Mouse (Mus musculus) MEL (cell line): Measurements from ENCODE around the gene Gif. TPM values are rescaled to one million over a fixed set of nuclear protein-coding genes. Genes with fewer than 3 reads are reported as not detected.

Experiments used
- DNase-seq: peaks from one replicate; pipeline ENCODE4 v3.0.0; 2011; ENCODE audit warnings: low read depth, low spot score
- H3K27ac ChIP-seq: 2 replicates; pipeline ENCODE4 v1.5.1; 2012; ENCODE audit warnings: low read depth, mild to moderate bottlenecking, control low read depth, low read length, moderate library complexity; ENCODE audit not compliant: control insufficient read depth
- H3K27me3 ChIP-seq, 2 experiments: fragments of 150-350 bp in 1 of 2; sonication (generic) in 1 of 2; 2 replicates each; pipeline ENCODE4 v1.6.1; 2012; ENCODE audit warnings: low read length in 2 of 2, mild to moderate bottlenecking in 2 of 2, improper control_type of control experiment in 1 of 2, moderate library complexity in 1 of 2; ENCODE audit not compliant: insufficient read depth in 2 of 2, control insufficient read depth in 1 of 2
- H3K36me3 ChIP-seq, 2 experiments: 2 replicates each; pipeline ENCODE4 v1.6.1; 2012 to 2014; ENCODE audit warnings: low read length in 2 of 2, improper control_type of control experiment in 1 of 2, inconsistent platforms in 1 of 2, mild to moderate bottlenecking in 1 of 2; ENCODE audit not compliant: insufficient read depth in 2 of 2, control insufficient read depth in 1 of 2
- H3K4me1 ChIP-seq, 2 experiments: fragments of 150-350 bp in 1 of 2; sonication (generic) in 1 of 2; 2 replicates each; pipeline ENCODE4 v1.6.1; 2012; ENCODE audit warnings: low read length in 2 of 2, improper control_type of control experiment in 1 of 2, mild to moderate bottlenecking in 1 of 2; ENCODE audit not compliant: insufficient read depth in 2 of 2, control insufficient read depth in 1 of 2
- H3K4me3 ChIP-seq, 2 experiments: fragments of 150-350 bp in 1 of 2; sonication (generic) in 1 of 2; 2 replicates each; pipeline ENCODE4 v1.5.1; 2012; ENCODE audit warnings: low read depth in 2 of 2, low read length in 2 of 2, mild to moderate bottlenecking in 2 of 2, moderate library complexity in 2 of 2, control low read depth in 1 of 2, improper control_type of control experiment in 1 of 2; ENCODE audit not compliant: control insufficient read depth in 1 of 2, insufficient read depth in 1 of 2
- H3K79me2 ChIP-seq: 2 replicates; pipeline ENCODE4 v1.6.1; 2012; ENCODE audit warnings: mild to moderate bottlenecking, low read length, moderate library complexity; ENCODE audit not compliant: control insufficient read depth, poor library complexity, insufficient read depth
- H3K9ac ChIP-seq: 2 replicates; pipeline ENCODE4 v1.6.1; 2012; ENCODE audit warnings: low read depth, mild to moderate bottlenecking, control low read depth, low read length, moderate library complexity; ENCODE audit not compliant: control insufficient read depth, poor library complexity, severe bottlenecking
- H3K9me3 ChIP-seq: fragments of 150-350 bp; sonication (generic); replicated peaks from 2 replicates; pipeline ENCODE4 v1.6.1; 2012; ENCODE audit warnings: mild to moderate bottlenecking, low read length, improper control_type of control experiment, moderate library complexity; ENCODE audit not compliant: insufficient read depth
- CHD1 ChIP-seq: IDR thresholded peaks from 2 replicates; pipeline ENCODE4 v1.6.1; 2012; ENCODE audit warnings: low read depth, mild to moderate bottlenecking, inconsistent platforms, low read length, improper control_type of control experiment
- CHD2 ChIP-seq: IDR thresholded peaks from 2 replicates; pipeline ENCODE4 v1.6.1; 2011; ENCODE audit warnings: low read length, improper control_type of control experiment
- CTCF ChIP-seq, 3 experiments: IDR thresholded peaks in 2 of 3; conservative IDR thresholded peaks in 1 of 3; 2 replicates each; pipeline ENCODE4 v1.5.1; 2011 to 2012; ENCODE audit warnings: low read length in 3 of 3, low read depth in 2 of 3, mild to moderate bottlenecking in 2 of 3, improper control_type of control experiment in 1 of 3, inconsistent platforms in 1 of 3, mixed read lengths in 1 of 3, moderate library complexity in 1 of 3; ENCODE audit not compliant: control insufficient read depth in 1 of 3, insufficient read depth in 1 of 3, poor library complexity in 1 of 3, severe bottlenecking in 1 of 3
- ELF1 ChIP-seq: IDR thresholded peaks from 2 replicates; pipeline ENCODE4 v1.6.1; 2014; ENCODE audit warnings: low read depth, mild to moderate bottlenecking, inconsistent platforms, low read length, improper control_type of control experiment, moderate library complexity
- EP300 ChIP-seq, 2 experiments: IDR thresholded peaks; 2 replicates each; pipeline ENCODE4 v1.6.1; 2011; ENCODE audit warnings: improper control_type of control experiment in 2 of 2, low read length in 2 of 2, low read depth in 1 of 2, mild to moderate bottlenecking in 1 of 2
- ETS1 ChIP-seq: IDR thresholded peaks from 2 replicates; pipeline ENCODE4 v1.6.1; 2012; ENCODE audit warnings: low read depth, mild to moderate bottlenecking, inconsistent platforms, low read length, improper control_type of control experiment, moderate library complexity
- JUND ChIP-seq: IDR thresholded peaks from 2 replicates; pipeline ENCODE4 v1.6.1; 2011; ENCODE audit warnings: low read depth, mild to moderate bottlenecking, improper control_type of control experiment, low read length
- KAT2A ChIP-seq: conservative IDR thresholded peaks from 2 replicates; pipeline ENCODE4 v1.6.1; 2012; ENCODE audit warnings: low read depth, low read length, improper control_type of control experiment, inconsistent platforms
- MAFK ChIP-seq: IDR thresholded peaks from 2 replicates; pipeline ENCODE4 v1.6.1; 2011; ENCODE audit warnings: low read depth, mild to moderate bottlenecking, low read length, improper control_type of control experiment, borderline replicate concordance
- MAX ChIP-seq: IDR thresholded peaks from 2 replicates; pipeline ENCODE4 v1.6.1; 2011; ENCODE audit warnings: low read length, improper control_type of control experiment
- MAZ ChIP-seq: IDR thresholded peaks from 2 replicates; pipeline ENCODE4 v1.6.1; 2012; ENCODE audit warnings: low read depth, mild to moderate bottlenecking, inconsistent platforms, low read length, improper control_type of control experiment
- MEF2A ChIP-seq: IDR thresholded peaks from 2 replicates; pipeline ENCODE4 v1.6.1; 2014; ENCODE audit warnings: low read depth, mild to moderate bottlenecking, inconsistent platforms, low read length, improper control_type of control experiment; ENCODE audit not compliant: poor library complexity, insufficient replicate concordance, severe bottlenecking; ENCODE audit errors: extremely low read depth
- MYC ChIP-seq: IDR thresholded peaks from 2 replicates; pipeline ENCODE4 v1.6.1; 2011; ENCODE audit warnings: low read depth, mild to moderate bottlenecking, low read length, improper control_type of control experiment, moderate library complexity
- NELFE ChIP-seq: IDR thresholded peaks from 2 replicates; pipeline ENCODE4 v1.6.1; 2011; ENCODE audit warnings: low read depth, low read length, improper control_type of control experiment
- NRF1 ChIP-seq: IDR thresholded peaks from 2 replicates; pipeline ENCODE4 v1.6.1; 2014; ENCODE audit warnings: low read depth, mild to moderate bottlenecking, inconsistent platforms, low read length, improper control_type of control experiment, moderate library complexity; ENCODE audit not compliant: poor library complexity, insufficient read depth, severe bottlenecking
- POLR2A ChIP-seq, 2 experiments: IDR thresholded peaks; 2 replicates each; pipeline ENCODE4 v1.6.1; 2011 to 2012; ENCODE audit warnings: low read length in 2 of 2, mild to moderate bottlenecking in 2 of 2, control low read depth in 1 of 2, improper control_type of control experiment in 1 of 2, low read depth in 1 of 2, moderate library complexity in 1 of 2; ENCODE audit not compliant: control insufficient read depth in 1 of 2, insufficient read depth in 1 of 2, poor library complexity in 1 of 2
- POLR2AphosphoS2 ChIP-seq: IDR thresholded peaks from 2 replicates; pipeline ENCODE4 v1.6.1; 2011; ENCODE audit warnings: low read length, improper control_type of control experiment
- POLR2AphosphoS5 ChIP-seq: IDR thresholded peaks from 2 replicates; pipeline ENCODE4 v1.6.1; 2012; ENCODE audit warnings: low read depth, borderline replicate concordance, mild to moderate bottlenecking, inconsistent platforms, low read length, moderate library complexity, mixed read lengths
- RAD21 ChIP-seq: IDR thresholded peaks from 2 replicates; pipeline ENCODE4 v1.6.1; 2011; ENCODE audit warnings: mild to moderate bottlenecking, low read depth, low read length, improper control_type of control experiment
- RCOR1 ChIP-seq: IDR thresholded peaks from 2 replicates; pipeline ENCODE4 v1.6.1; 2012; ENCODE audit warnings: low read depth, mild to moderate bottlenecking, inconsistent platforms, low read length, improper control_type of control experiment
- SIN3A ChIP-seq: IDR thresholded peaks from 2 replicates; pipeline ENCODE4 v1.6.1; 2012; ENCODE audit warnings: low read length, improper control_type of control experiment, inconsistent platforms
- TAL1 ChIP-seq: IDR thresholded peaks from 2 replicates; pipeline ENCODE4 v1.6.1; 2012; ENCODE audit warnings: mild to moderate bottlenecking, inconsistent platforms, low read length, moderate library complexity, mixed read lengths
- TBP ChIP-seq: IDR thresholded peaks from 2 replicates; pipeline ENCODE4 v1.8.0; 2011; ENCODE audit warnings: low read depth, low read length, improper control_type of control experiment
- TCF12 ChIP-seq: IDR thresholded peaks from 2 replicates; pipeline ENCODE4 v1.6.1; 2014; ENCODE audit warnings: low read depth, mild to moderate bottlenecking, inconsistent platforms, low read length, improper control_type of control experiment, moderate library complexity
- USF1 ChIP-seq: IDR thresholded peaks from 2 replicates; pipeline ENCODE4 v1.6.1; 2014; ENCODE audit warnings: low read depth, mild to moderate bottlenecking, inconsistent platforms, low read length, improper control_type of control experiment, moderate library complexity
- USF2 ChIP-seq, 2 experiments: IDR thresholded peaks; 2 replicates each; pipeline ENCODE4 v1.6.1; 2011 to 2012; ENCODE audit warnings: improper control_type of control experiment in 2 of 2, low read length in 2 of 2, borderline replicate concordance in 1 of 2, inconsistent platforms in 1 of 2, low read depth in 1 of 2, mild to moderate bottlenecking in 1 of 2; ENCODE audit not compliant: insufficient read depth in 1 of 2
- ZC3H11A ChIP-seq: IDR thresholded peaks from 2 replicates; pipeline ENCODE4 v1.6.1; 2012; ENCODE audit warnings: low read depth, mild to moderate bottlenecking, inconsistent platforms, low read length, improper control_type of control experiment
- ZMIZ1 ChIP-seq: IDR thresholded peaks from 2 replicates; pipeline ENCODE4 v1.6.1; 2012; ENCODE audit warnings: low read depth, mild to moderate bottlenecking, inconsistent platforms, low read length, improper control_type of control experiment, moderate library complexity
- polyA plus RNA-seq, 2 experiments: library from polyadenylated mRNA; stranded (reverse) in 1 of 2; unstranded in 1 of 2; fragments of >175 nt in 1 of 2; fragments of >200 nt in 1 of 2; gene quantifications; 2 replicates each; pipeline versions ENCODE4 v1.2.1 to v1.2.4; 2012; ENCODE audit warnings: low replicate concordance in 2 of 2, low read depth in 1 of 2; ENCODE audit not compliant: insufficient read length in 2 of 2, insufficient read depth in 1 of 2, missing spikeins in 1 of 2
- total RNA-seq: library from RNA; depleted of rRNA; stranded (reverse); fragments of 300-350 nt; gene quantifications from 2 replicates; pipeline ENCODE4 v1.2.3, GENCODE M21; 2012

Gif gene
- total and polyA plus RNA-seq, 3 experiments = not detected

DNA sequence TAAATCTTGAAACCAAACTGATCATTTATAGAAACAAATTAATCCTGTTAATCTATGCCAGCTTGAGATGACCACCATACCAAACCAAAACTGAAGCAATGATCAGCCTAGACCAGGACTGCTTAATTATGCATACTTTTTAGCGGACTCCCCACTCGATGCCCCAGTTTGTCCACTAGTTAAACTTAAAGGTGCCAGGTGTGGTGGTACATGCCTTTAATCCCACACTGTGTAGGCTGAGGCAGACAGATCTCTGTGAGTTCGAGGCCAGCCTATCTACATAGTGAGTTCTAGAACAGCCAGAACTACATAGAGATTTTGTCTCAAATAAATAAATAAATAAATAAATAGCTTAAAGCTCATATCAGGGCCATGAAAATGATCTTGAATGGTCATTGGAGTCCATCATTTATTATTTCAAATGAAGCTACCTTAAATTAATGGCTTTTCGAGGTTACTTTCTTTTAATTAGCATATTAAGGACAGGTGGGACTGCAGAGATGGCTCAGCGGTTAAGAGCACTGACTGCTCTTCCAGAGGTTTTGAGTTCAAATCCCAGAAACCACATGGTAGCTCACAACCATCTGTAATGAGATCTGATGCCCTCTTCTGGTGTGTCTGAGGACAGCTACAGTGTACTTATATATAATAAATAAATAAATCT is 22.0 kb downstream of the Gif start:
- Histone ChIP-seq H3K27ac (no peak overlapping the region), H3K79me2 (peaks cover 14% of the 10 kb centered on the region), H3K27me3 (no peaks in the 10 kb centered on the region), H3K9me3 (no peaks in the 10 kb centered on the region), H3K4me3 (peak overlapping the region in 1 of 2 experiments; percentile 59; a peak in 2 of 4 replicates), H3K4me1 (peaks cover 7 to 9% of the 10 kb centered on the region in 2 experiments; a peak in 3 of 4 replicates), H3K36me3 (peaks cover 5 to 13% of the 10 kb centered on the region in 2 experiments), H3K9ac (no peak overlapping the region)
- DNase-seq = peak; percentile 34
- no peak for TF ChIP-seq USF1
- TF ChIP-seq EP300 (IDR thresholded peaks at IDR 0.05; ENCODE audit: low read depth in 1 of 2, low read length in 2 of 2) = no peak
- no peak for TF ChIP-seq KAT2A
- no peak for TF ChIP-seq CHD2
- TF ChIP-seq TBP = peak; percentile 92

DNA sequence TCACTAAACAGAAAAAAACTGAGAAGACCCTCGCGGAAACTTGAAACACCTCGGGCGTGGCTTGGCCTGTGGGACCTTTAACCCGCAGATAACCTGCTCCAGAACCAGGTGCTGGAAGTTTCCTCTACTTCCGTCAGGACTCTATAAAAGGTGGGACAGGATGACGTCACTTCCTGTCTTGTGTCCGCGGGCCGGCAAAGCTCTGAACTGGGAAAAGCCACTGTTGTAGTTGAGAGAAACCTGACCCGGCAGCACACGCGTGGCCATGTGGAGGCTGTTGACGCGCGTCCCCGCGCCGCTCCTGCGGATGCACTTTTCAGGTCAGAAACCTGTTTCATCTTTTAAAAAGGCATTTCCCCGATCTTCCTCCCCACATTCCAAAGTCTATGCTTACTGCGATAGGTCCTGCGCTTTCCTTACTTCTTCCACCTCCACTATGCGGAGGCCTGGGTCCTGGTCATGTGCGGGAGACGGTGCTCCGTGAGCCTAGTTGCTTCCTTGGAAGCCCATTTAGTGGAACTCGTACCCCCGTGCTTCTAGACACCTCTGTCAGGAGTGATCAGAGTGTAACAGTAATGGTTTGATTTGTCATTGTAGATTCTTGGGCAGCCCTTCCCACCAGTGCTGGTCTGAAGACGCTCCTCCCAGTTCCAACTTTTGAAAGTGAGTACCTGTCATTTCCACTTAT is 23.0 kb downstream of the Gif start, which contains the start of gene Mrpl16:
Mrpl16 (plus strand) TSS at position 187 of the 688 bp plus-strand sequence.
- peaks cover 7 to 9% of the 10 kb centered on the region in 2 experiments; a peak in 3 of 4 replicates for H3K4me1 ChIP-seq
- H3K27me3 ChIP-seq = no peaks in the 10 kb centered on the region
- no peaks in the 10 kb centered on the region for H3K9me3 ChIP-seq
- H3K79me2 ChIP-seq = peaks cover 14% of the 10 kb centered on the region
- H3K4me3 ChIP-seq = peak within 1 kb of the TSS; percentile 59 to 96
- peaks cover 8 to 13% of the 10 kb centered on the region in 2 experiments for H3K36me3 ChIP-seq
- peak within 1 kb of the TSS; percentile 86 for H3K9ac ChIP-seq
- peak within 1 kb of the TSS; percentile 46 for H3K27ac ChIP-seq
- DNase-seq = peak; percentile 96
- TF ChIP-seq RAD21 (no peak), TCF12 (peak; percentile 68), POLR2AphosphoS2 (peak; percentile 57; the same call in 1 of the 2 replicates), CTCF (IDR thresholded peaks at IDR 0.05 in 2 of 3, conservative IDR thresholded peaks at IDR 0.05 in 1 of 3; ENCODE audit: control insufficient read depth in 1 of 3, insufficient read depth in 1 of 3, low read depth in 2 of 3, low read length in 3 of 3, poor library complexity in 1 of 3, severe bottlenecking in 1 of 3) (no peak), MEF2A (no peak), NELFE (peak; percentile 65), TBP (peak; percentile 92), JUND (peak; percentile 87), ELF1 (peak; percentile 79), CHD2 (no peak), MAX (peak; percentile 78; the same call in 1 of the 2 replicates), NRF1 (no peak), MAFK (no peak), USF2 (IDR thresholded peaks at IDR 0.05; ENCODE audit: borderline replicate concordance in 1 of 2, insufficient read depth in 1 of 2, low read depth in 1 of 2, low read length in 2 of 2) (no peak), RCOR1 (no peak), CHD1 (no peak), POLR2A (IDR thresholded peaks at IDR 0.05; ENCODE audit: control insufficient read depth in 1 of 2, insufficient read depth in 1 of 2, low read depth in 1 of 2, low read length in 2 of 2, poor library complexity in 1 of 2) (peak; percentile 51 to 89), ZMIZ1 (0 out of 2 replicates have a peak, but pooled peaks have one; percentile 54), TAL1 (no peak), SIN3A (peak; percentile 89), ETS1 (peak; percentile 77), POLR2AphosphoS5 (no peak), ZC3H11A (0 out of 2 replicates have a peak, but pooled peaks have one; percentile 17), MAZ (no peak), MYC (peak; percentile 76; the same call in 1 of the 2 replicates), EP300 (IDR thresholded peaks at IDR 0.05; ENCODE audit: low read depth in 1 of 2, low read length in 2 of 2) (peak in 1 of 2 experiments; percentile 41; a peak in 1 of 4 replicates)
